ENCODE assay signal across 21 mouse cellular contexts in genomic region chr12:81241676-81242075, GRCm38 (mm10).
A peak's percentile ranks its signal among the peaks of the same experiment; 100 is the strongest.
DNase-seq lines count a peak whose midpoint lies in the region; ATAC-seq and TF ChIP-seq lines count a peak whose summit lies in the region.
"Had no signal": no experiment of that assay in that cellular context is flagged by ENCODE, and none has a peak within 500 bp of the region (broad histone marks: within the 10 kb centered on the region; RNA-seq: fewer than 3 reads in every experiment).

No protein-coding gene starts in this region.

- 52% methylated on average over 2 of the region's 2 CpGs for WGBS in lung, postnatal 0 days
- WGBS in intestine, embryonic 16.5 days, result 90% methylated on average over 2 of the region's 2 CpGs
- WGBS in intestine, embryonic 15.5 days, result 90% methylated on average over 2 of the region's 2 CpGs

- H3K27ac ChIP-seq in lung, postnatal 0 days (ENCODE audit: low read length), result no peak overlapping the region
- no peak overlapping the region for H3K27ac ChIP-seq in intestine, embryonic 16.5 days (ENCODE audit: low read length)
- no peak overlapping the region for H3K27ac ChIP-seq in intestine, embryonic 15.5 days
- H3K27ac ChIP-seq: embryonic facial prominence, embryonic 13.5 days; heart, adult 2 months; hindbrain, embryonic 13.5 days; limb, embryonic 12.5 days; liver, embryonic 14.5 days; macrophage; midbrain, embryonic 12.5 days; neural tube, embryonic 13.5 days had no signal

- TF ChIP-seq CTCF in lung, postnatal 0 days (IDR thresholded peaks at IDR 0.05), result no peak

- no peaks in the 10 kb centered on the region for H3K36me3 ChIP-seq in lung, postnatal 0 days (ENCODE audit: insufficient read depth, low read length)
- H3K36me3 ChIP-seq in intestine, embryonic 16.5 days (ENCODE audit: control insufficient read depth, insufficient read depth, low read length), result no peaks in the 10 kb centered on the region
- H3K36me3 ChIP-seq in intestine, embryonic 15.5 days, result no peaks in the 10 kb centered on the region
- H3K36me3 ChIP-seq: embryonic facial prominence, embryonic 13.5 days; hindbrain, embryonic 13.5 days; limb, embryonic 12.5 days; midbrain, embryonic 12.5 days; neural tube, embryonic 13.5 days had no signal

- peak; percentile 10 for DNase-seq in adrenal gland, postnatal 14 days
- DNase-seq in adrenal gland, postnatal 4 days (ENCODE audit: low spot score in 2 of 2), result no peak
- peak; percentile 15 for DNase-seq in lung, postnatal 0 days (ENCODE audit: low spot score)
- DNase-seq in lung, postnatal 14 days, result no peak
- DNase-seq in lung, postnatal 25 days (ENCODE audit: low spot score), result peak; percentile 1
- DNase-seq in kidney, postnatal 14 days, result no peak
- DNase-seq: forebrain, postnatal 0 days; heart, adult 2 months; heart, postnatal 14 days; kidney, adult 11 months; kidney, postnatal 10 days; thymus, postnatal 4 days had no signal

- ATAC-seq in lung, postnatal 0 days, result peak; percentile 32
- no peak for ATAC-seq in intestine, embryonic 16.5 days
- no peak for ATAC-seq in intestine, embryonic 15.5 days
- ATAC-seq: forebrain, postnatal 0 days had no signal

- no peaks in the 10 kb centered on the region for H3K4me1 ChIP-seq in lung, postnatal 0 days (ENCODE audit: insufficient read depth, low read depth, low read length)
- H3K4me1 ChIP-seq in intestine, embryonic 16.5 days (ENCODE audit: control insufficient read depth, insufficient read depth, low read length), result no peaks in the 10 kb centered on the region
- no peaks in the 10 kb centered on the region for H3K4me1 ChIP-seq in intestine, embryonic 15.5 days (replicated peaks)
- H3K4me1 ChIP-seq: embryonic facial prominence, embryonic 13.5 days; hindbrain, embryonic 13.5 days; limb, embryonic 12.5 days; midbrain, embryonic 12.5 days; neural tube, embryonic 13.5 days had no signal

- no peak overlapping the region for H3K4me2 ChIP-seq in lung, postnatal 0 days (replicated peaks; ENCODE audit: low read depth, low read length)
- no peak overlapping the region for H3K4me2 ChIP-seq in intestine, embryonic 16.5 days (ENCODE audit: low read depth, low read length)
- no peak overlapping the region for H3K4me2 ChIP-seq in intestine, embryonic 15.5 days (replicated peaks)
- H3K4me2 ChIP-seq: embryonic facial prominence, embryonic 13.5 days; hindbrain, embryonic 13.5 days; limb, embryonic 12.5 days; midbrain, embryonic 12.5 days; neural tube, embryonic 13.5 days had no signal

- no peaks in the 10 kb centered on the region for H3K27me3 ChIP-seq in lung, postnatal 0 days (replicated peaks; ENCODE audit: insufficient read depth, low read length)
- H3K27me3 ChIP-seq in intestine, embryonic 16.5 days (replicated peaks; ENCODE audit: control insufficient read depth, insufficient read depth, low read length), result no peaks in the 10 kb centered on the region
- no peaks in the 10 kb centered on the region for H3K27me3 ChIP-seq in intestine, embryonic 15.5 days (replicated peaks)
- H3K27me3 ChIP-seq: embryonic facial prominence, embryonic 13.5 days; hindbrain, embryonic 13.5 days; limb, embryonic 12.5 days; midbrain, embryonic 12.5 days; neural tube, embryonic 13.5 days had no signal

- H3K9ac ChIP-seq in lung, postnatal 0 days (replicated peaks; ENCODE audit: low read depth), result no peak overlapping the region
- H3K9ac ChIP-seq in intestine, embryonic 16.5 days (ENCODE audit: low read depth, low read length), result no peak overlapping the region
- no peak overlapping the region for H3K9ac ChIP-seq in intestine, embryonic 15.5 days
- H3K9ac ChIP-seq: embryonic facial prominence, embryonic 13.5 days; forebrain, postnatal 0 days; hindbrain, embryonic 13.5 days; limb, embryonic 12.5 days; liver, embryonic 14.5 days; midbrain, embryonic 12.5 days; neural tube, embryonic 13.5 days had no signal

- no peak overlapping the region for H3K4me3 ChIP-seq in lung, postnatal 0 days (ENCODE audit: low read depth, low read length)
- H3K4me3 ChIP-seq in intestine, embryonic 16.5 days (ENCODE audit: low read length), result no peak overlapping the region
- H3K4me3 ChIP-seq in intestine, embryonic 15.5 days (replicated peaks), result no peak overlapping the region
- H3K4me3 ChIP-seq: embryonic facial prominence, embryonic 13.5 days; heart, adult 2 months; hindbrain, embryonic 13.5 days; limb, embryonic 12.5 days; midbrain, embryonic 12.5 days; neural tube, embryonic 13.5 days had no signal

- TF ChIP-seq EP300 in lung, postnatal 0 days (IDR thresholded peaks at IDR 0.05), result no peak

- no peaks in the 10 kb centered on the region for H3K9me3 ChIP-seq in lung, postnatal 0 days (ENCODE audit: low read length)
- no peaks in the 10 kb centered on the region; the same call in 1 of the 2 replicates for H3K9me3 ChIP-seq in intestine, embryonic 16.5 days (ENCODE audit: control insufficient read depth, low read length)
- no peaks in the 10 kb centered on the region for H3K9me3 ChIP-seq in intestine, embryonic 15.5 days
- H3K9me3 ChIP-seq: embryonic facial prominence, embryonic 13.5 days; hindbrain, embryonic 13.5 days; limb, embryonic 12.5 days; midbrain, embryonic 12.5 days; neural tube, embryonic 13.5 days had no signal

Comparison
In these comparisons a context has a peak if more than half of its experiments do, and no peak if none do; other contexts are left out.
1. DNase-seq: peak in adrenal gland, postnatal 14 days (single experiment), lung, postnatal 0 days (single experiment) and lung, postnatal 25 days (single experiment); none in adrenal gland, postnatal 4 days (0 of 2), lung, postnatal 14 days (single experiment) and kidney, postnatal 14 days (single experiment).